Mouse (Mus musculus) liver, embryonic 14.5 days (tissue): ENCODE measurements around the gene Slc46a3. TPM values are rescaled to one million over a fixed set of nuclear protein-coding genes. Genes with fewer than 3 reads are reported as not detected.

ENCODE experiments used
- ATAC-seq: fragments of 200-750 bp; cut with Nextera tagmentation; 2 replicates; pipeline ENCODE4 v1.8.0; 2017; ENCODE audit warnings: moderate number of reproducible peaks, mild to moderate bottlenecking, moderate library complexity; ENCODE audit not compliant: insufficient read depth
- DNase-seq, 3 experiments: peaks; one replicate each; pipeline ENCODE4 v3.0.0-alpha.2; 2012 to 2013; ENCODE audit warnings: low read depth in 3 of 3, low spot score in 3 of 3
- H3K27ac ChIP-seq: fragments of 300-500 bp; sonication (generic); 2 replicates; pipeline ENCODE4 v1.5.1; 2014; ENCODE audit warnings: moderate library complexity, mild to moderate bottlenecking, control low read depth, inconsistent platforms
- H3K27me3 ChIP-seq: fragments of 300-500 bp; sonication (generic); 2 replicates; pipeline ENCODE4 v1.6.1; 2014; ENCODE audit warnings: mild to moderate bottlenecking, low read length, moderate library complexity; ENCODE audit not compliant: control insufficient read depth, insufficient read depth
- H3K36me3 ChIP-seq: fragments of 300-500 bp; sonication (generic); replicated peaks from 2 replicates; pipeline ENCODE4 v1.6.1; 2014; ENCODE audit warnings: low read depth; ENCODE audit not compliant: control insufficient read depth, insufficient read depth
- H3K4me1 ChIP-seq, 2 experiments: fragments of 200-500 bp in 1 of 2; fragments of 300-500 bp in 1 of 2; sonication (generic) in 1 of 2; replicated peaks; 2 replicates each; pipeline ENCODE4 v1.6.1; 2012 to 2014; ENCODE audit warnings: antibody characterized with exemption in 1 of 2, inconsistent platforms in 1 of 2, low read length in 1 of 2; ENCODE audit not compliant: control insufficient read depth in 2 of 2, insufficient read depth in 2 of 2
- H3K4me2 ChIP-seq: fragments of 300-500 bp; sonication (generic); 2 replicates; pipeline ENCODE4 v1.6.1; 2014; ENCODE audit warnings: low read depth, mild to moderate bottlenecking, control low read depth, moderate library complexity
- H3K4me3 ChIP-seq, 2 experiments: fragments of 200-500 bp in 1 of 2; fragments of 300-500 bp in 1 of 2; sonication (generic) in 1 of 2; 2 replicates each; pipeline ENCODE4 v1.5.1; 2012 to 2014; ENCODE audit warnings: low read depth in 2 of 2, low read length in 2 of 2, mild to moderate bottlenecking in 2 of 2, control low read depth in 1 of 2, inconsistent platforms in 1 of 2, moderate library complexity in 1 of 2; ENCODE audit not compliant: insufficient read depth in 1 of 2
- H3K9ac ChIP-seq: fragments of 300-500 bp; sonication (generic); replicated peaks from 2 replicates; pipeline ENCODE4 v1.6.1; 2014; ENCODE audit warnings: mild to moderate bottlenecking, control low read depth, moderate library complexity
- H3K9me3 ChIP-seq: fragments of 300-500 bp; sonication (generic); 2 replicates; pipeline ENCODE4 v1.6.1; 2016; ENCODE audit warnings: low read length, mixed read lengths; ENCODE audit not compliant: control insufficient read depth
- CTCF ChIP-seq: IDR thresholded peaks from 2 replicates; pipeline ENCODE4 v1.5.1; 2016; ENCODE audit warnings: antibody characterized with exemption, low read depth, control low read depth
- EP300 ChIP-seq: IDR thresholded peaks from 2 replicates; pipeline ENCODE4 v1.6.1; 2016; ENCODE audit warnings: antibody characterized with exemption, low read depth
- WGBS: fragments of 180-500 bp; shearing (Covaris S2); extraction: QIAGEN DNeasy Blood & Tissue Kit; methylation state at CpG from one replicate; pipeline ENCODE4 v1.1.7; 2014; ENCODE audit not compliant: insufficient replicate concordance; 5-methylcytosine and 5-hydroxymethylcytosine counted together
- polyA plus RNA-seq, 2 experiments: library from polyadenylated mRNA; depleted of rRNA in 1 of 2; stranded (reverse) in 1 of 2; unstranded in 1 of 2; fragments of >200 nt; fragmentation: Nextera tagmentation in 1 of 2; extraction: Ambion mirVana in 1 of 2; gene quantifications; 2 replicates each; pipeline versions ENCODE4 v1.2.1 to v1.2.3; 2012 to 2014

Gene Slc46a3
- polyA plus RNA-seq, 2 experiments: 16.1 to 17.6 TPM

- no peak for DNase-seq
- no peaks in the 10 kb centered on the region; the same call in 1 of the 2 replicates for H3K27me3 ChIP-seq
- 0 out of 4 replicates have a peak, but pooled peaks cover 0 to 3% of the 10 kb centered on the region in 2 experiments for H3K4me1 ChIP-seq
- ATAC-seq: no peak
- no peak overlapping the region for H3K4me3 ChIP-seq
- no peak overlapping the region for H3K9ac ChIP-seq
- TF ChIP-seq CTCF (no peak), EP300 (no peak)
- no peaks in the 10 kb centered on the region for H3K36me3 ChIP-seq
- WGBS: 70% methylated on average over 8 of the region's 8 CpGs
- no peak overlapping the region for H3K4me2 ChIP-seq
- H3K27ac ChIP-seq: no peak overlapping the region
- H3K9me3 ChIP-seq: no peaks in the 10 kb centered on the region
Measured at GRCm38 (mm10) chr5:147828846-147829245, 65.8 kb downstream of the Slc46a3 start.

Other genes with a start within 250 kb of the Slc46a3 start
- 0.84 and 1.1 TPM in 2 replicates for gene Flt1, start 168.8 kb downstream of the Slc46a3 start, polyA plus RNA-seq (2012; rRNA removed)
- 1.9 and 2.4 TPM in 2 replicates for gene Flt1, start 168.8 kb downstream of the Slc46a3 start, polyA plus RNA-seq (2014; fragmentation: Nextera tagmentation; extraction: Ambion mirVana)
- gene Pomp, start 34.4 kb downstream of the Slc46a3 start, polyA plus RNA-seq (2012; rRNA removed): 62.5 and 109 TPM in 2 replicates
- gene Pomp, start 34.4 kb downstream of the Slc46a3 start, polyA plus RNA-seq (2014; fragmentation: Nextera tagmentation; extraction: Ambion mirVana): 255 and 261 TPM in 2 replicates
- 0.15 and 0.48 TPM in 2 replicates for gene Mtus2, start 62.5 kb upstream of the Slc46a3 start, polyA plus RNA-seq (2012; rRNA removed)
- 0.80 and 1.2 TPM in 2 replicates for gene Mtus2, start 62.5 kb upstream of the Slc46a3 start, polyA plus RNA-seq (2014; fragmentation: Nextera tagmentation; extraction: Ambion mirVana)